Mouse (Mus musculus) C2C12 (cell line): Measurements from ENCODE around the gene Lpar1.

Experiments
- CTCF ChIP-seq: IDR thresholded peaks from one replicate; pipeline ENCODE4 v1.5.1; 2011; ENCODE audit not compliant: control insufficient read depth, insufficient read depth, insufficient read length
- FOSL1 ChIP-seq: IDR thresholded peaks from one replicate; pipeline ENCODE4 v1.8.0; 2011; ENCODE audit warnings: mild to moderate bottlenecking, low read length; ENCODE audit not compliant: poor library complexity, insufficient read depth, severe bottlenecking
- MYOD1 ChIP-seq: IDR thresholded peaks from one replicate; pipeline ENCODE4 v1.6.1; 2011; ENCODE audit warnings: low read depth; ENCODE audit not compliant: control insufficient read depth, insufficient read length
- MYOG ChIP-seq: IDR thresholded peaks from one replicate; pipeline ENCODE4 v1.6.1; 2011; ENCODE audit not compliant: control insufficient read depth, insufficient read length; ENCODE audit errors: extremely low read depth

- TF ChIP-seq MYOD1 (no peak), FOSL1 (no peak), CTCF (no peak), MYOG (no peak)
Observed at GRCm38 (mm10) chr4:58519891-58520290, 33.8 kb downstream of the Lpar1 start.
